Mouse (Mus musculus) CD4-positive, CD25-positive, alpha-beta regulatory T cell, adult 2 months (primary cell): ENCODE results near the gene Hdac1.

Source experiments
- DNase-seq: peaks from one replicate; pipeline ENCODE4 v3.0.0-alpha.2; 2012; ENCODE audit warnings: low read depth, low spot score

The Hdac1 gene

GRCm38 (mm10) chr4:129476047-129476446 lies 66.5 kb downstream of the Hdac1 start:
- no peak for DNase-seq
